Mouse (Mus musculus) retina, postnatal 1 day (tissue): ENCODE results near the gene Snx29.
"Not testable (repeated sequence)": the region's sequence is repeated elsewhere in the genome, so short reads cannot be mapped to it uniquely, and the experiment has no call there.

Experiments used
- DNase-seq: peaks from one replicate; pipeline ENCODE4 v3.0.0-alpha.2; 2012

Snx29 gene

GRCm38 (mm10) chr16:11501138-11501537 lies 178.4 kb downstream of the Snx29 start:
- no peak for DNase-seq

DNA sequence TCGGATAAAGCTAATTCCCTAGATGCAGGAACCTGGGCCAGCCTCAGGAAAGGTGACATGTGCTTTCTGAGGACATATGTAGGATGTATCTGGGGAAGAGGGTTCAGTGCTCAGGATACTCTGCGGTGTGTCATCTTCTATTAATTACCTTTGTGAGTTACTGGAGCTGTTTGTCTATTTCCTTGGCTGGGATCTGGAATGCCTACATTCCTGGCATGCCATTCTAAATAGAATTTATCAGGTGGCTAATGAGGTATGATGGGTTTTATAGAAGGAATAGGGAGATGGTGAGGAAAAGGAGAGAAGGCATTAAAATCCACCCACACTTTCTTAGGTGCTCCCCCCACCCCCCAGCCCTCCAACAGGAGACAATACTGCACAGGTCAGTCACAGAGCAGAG lies 178.9 kb downstream of the Snx29 start:
- peak; percentile 25 for DNase-seq

GRCm38 (mm10) chr16:11504666-11505491 lies 182.2 kb downstream of the Snx29 start:
- DNase-seq: no peak

DNA sequence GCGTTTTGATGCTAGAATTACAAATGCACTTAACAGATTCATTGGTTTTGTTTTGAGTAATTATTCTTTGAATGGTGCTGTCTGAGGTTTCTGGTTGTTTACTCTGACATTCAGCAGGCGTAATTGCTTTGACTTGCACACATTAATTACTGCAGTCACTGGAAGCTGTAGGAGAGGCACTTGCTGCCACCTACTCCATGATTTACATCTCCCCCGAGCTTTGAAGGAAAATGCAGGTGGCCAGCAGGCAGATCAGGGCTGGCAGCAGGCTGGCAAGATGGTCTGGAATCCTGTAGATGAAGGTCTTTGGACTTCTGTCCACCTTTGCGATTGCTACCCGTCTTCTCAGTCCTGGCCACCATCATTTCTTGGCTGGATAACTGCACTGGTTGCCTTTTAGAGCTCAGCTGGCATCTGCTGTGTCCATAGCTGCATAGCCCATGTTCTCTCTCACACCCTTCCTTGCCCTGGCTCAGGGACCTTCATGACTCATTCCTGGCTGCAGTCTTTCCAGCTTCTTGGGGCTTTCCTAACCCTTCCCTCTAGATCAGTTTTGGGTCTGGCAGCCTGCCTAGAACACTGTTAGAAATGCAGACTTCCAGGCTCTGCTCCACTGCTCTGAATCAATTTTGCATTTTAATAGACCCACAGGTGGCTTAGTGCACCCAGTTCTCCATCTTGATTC lies 182.9 kb downstream of the Snx29 start:
- no peak for DNase-seq

DNA sequence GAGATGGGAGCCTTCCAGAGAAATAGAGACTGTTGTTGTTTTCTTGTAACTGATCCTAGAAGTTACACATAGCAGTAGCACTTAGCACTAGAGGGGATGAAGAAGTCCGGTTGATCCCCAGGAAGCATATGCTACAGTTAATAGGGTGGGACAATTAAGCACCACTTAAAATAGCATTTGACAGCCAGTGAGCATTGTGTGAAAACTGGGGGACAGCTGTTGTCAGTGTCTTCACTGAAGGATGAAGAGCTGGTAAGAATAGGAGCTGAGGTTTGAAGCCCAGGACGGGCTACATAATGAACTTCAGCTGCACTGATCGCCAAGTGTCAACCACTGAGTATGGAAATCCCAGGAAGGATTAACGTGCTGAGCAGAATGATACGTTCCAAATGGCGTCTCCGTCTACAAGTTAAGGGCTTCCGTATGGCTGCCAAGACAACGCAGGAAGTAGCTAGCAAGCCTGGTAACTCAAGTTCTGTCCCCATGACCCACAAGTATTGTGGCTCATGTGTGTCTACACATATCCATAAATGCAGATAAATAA lies 184.6 kb downstream of the Snx29 start:
- DNase-seq: peak; percentile 51

- no peak for DNase-seq
Measured at GRCm38 (mm10) chr16:11508341-11508740, 185.6 kb downstream of the Snx29 start.

GRCm38 (mm10) chr16:11510416-11510815 lies 187.7 kb downstream of the Snx29 start:
- DNase-seq: no peak

- DNase-seq: no peak
Measured at GRCm38 (mm10) chr16:11510854-11511253, 188.1 kb downstream of the Snx29 start.

DNA sequence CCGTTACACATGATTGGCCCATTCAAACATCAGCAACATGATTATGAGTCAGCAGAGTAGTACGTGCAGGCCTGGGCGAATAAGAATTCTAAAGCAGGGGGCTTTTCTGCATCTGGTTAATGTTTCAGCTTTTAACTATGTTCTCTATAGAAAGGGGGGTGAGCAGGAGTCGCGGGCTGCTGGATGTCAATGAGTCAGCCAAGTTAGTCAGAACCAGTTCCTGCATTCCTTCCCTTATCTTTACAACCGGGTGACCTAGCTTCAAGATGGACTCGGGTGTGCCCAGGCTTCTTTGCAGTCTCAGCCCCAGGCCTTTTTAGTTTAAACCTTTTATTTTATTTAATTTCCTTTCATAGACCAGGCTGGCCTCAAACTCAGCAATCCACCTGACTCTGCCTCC lies 189.0 kb downstream of the Snx29 start:
- not testable (repeated sequence) for DNase-seq

DNA sequence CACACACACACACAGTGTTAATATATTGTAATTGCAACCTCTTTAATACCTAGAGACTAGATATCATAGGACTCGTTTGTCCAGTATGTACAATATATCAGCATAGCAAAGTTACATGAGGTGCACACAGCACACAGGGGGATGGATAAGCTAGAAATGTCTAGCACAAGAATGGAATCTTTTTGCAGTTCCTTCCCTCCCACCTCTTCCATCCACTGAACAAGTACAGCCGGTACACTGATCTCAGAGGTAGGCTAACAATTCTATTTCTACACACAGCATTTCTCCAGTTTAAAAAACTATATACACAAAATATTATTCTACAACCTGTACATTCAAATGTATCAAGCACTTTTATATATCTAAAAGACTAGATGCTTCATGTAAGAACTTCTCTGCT lies 194.0 kb downstream of the Snx29 start:
- DNase-seq: no peak

GRCm38 (mm10) chr16:11517385-11517784 lies 194.7 kb downstream of the Snx29 start:
- no peak for DNase-seq

- DNase-seq: no peak
Measured at GRCm38 (mm10) chr16:11518803-11519498, 196.2 kb downstream of the Snx29 start.

DNA sequence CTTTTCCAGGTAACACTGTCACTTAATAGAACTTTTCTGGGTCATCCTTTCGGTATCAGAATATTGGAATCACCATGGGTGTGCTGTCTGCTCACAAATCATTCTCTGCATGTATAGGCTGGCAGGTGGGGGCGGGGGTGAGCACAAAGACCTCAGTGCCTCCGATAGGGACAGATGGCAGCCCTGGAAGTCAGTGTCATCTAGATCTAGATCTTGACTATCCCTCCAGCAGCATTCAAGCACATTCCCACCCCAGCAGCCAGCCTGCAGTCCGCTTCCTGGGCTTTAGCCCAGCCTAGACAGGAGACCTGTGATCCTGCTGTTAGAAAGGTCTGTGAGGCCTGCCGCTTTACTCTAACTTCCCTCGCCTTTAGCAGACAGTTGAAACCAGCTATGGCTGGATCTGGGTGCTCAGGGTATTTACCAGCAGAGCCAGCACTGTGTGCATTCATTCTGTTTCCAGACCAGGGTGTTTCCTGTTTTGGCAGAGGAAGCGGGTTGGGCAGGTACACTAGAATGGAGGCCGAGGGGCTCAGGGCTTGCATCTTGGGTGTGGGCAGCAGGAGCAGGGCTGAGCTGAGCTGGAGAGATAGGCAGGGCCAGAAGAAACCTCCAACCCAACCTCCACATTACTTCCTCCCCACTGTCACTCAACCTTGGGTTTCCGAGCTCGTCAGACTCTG lies 203.5 kb downstream of the Snx29 start:
- no peak for DNase-seq

DNA sequence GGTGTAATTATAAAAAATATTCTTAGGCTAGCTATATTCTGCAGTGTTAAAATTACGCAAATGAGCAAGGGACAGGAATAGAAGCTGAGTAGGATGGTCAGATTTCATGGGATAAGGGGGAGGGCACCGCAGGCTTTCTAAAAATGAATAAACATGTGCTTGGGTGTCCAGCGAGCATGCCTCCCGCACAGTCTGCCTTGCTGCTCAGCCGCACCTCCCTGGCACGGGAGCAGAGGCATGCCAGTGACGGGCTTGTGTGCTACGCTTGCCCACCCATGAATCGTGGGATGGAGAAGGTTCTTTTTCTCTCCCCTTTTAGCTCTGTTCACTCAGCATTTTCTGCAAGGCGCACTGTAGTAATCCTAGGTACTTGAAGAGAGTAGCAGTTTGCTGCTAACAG lies 204.3 kb downstream of the Snx29 start:
- no peak for DNase-seq

GRCm38 (mm10) chr16:11530466-11531194 lies 207.9 kb downstream of the Snx29 start:
- no peak for DNase-seq

DNA sequence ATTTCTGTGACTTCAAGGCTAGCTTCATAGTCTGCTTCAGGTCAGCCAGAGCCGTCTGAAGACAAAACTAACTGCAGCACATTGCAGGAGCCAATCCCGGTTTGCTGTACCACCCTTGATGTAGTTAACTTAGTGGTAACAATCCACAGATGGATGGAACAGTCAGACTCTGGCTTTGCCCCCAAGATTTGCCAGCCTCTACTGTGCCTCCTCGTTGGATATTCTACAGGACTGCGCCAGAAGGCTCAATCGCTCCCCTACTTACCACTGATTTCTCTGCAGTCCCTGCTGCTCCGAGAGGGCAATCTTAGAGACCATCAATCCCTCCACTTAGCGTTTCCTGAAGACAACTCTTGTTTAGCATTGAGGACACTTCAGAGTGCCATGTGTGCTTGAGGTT lies 208.7 kb downstream of the Snx29 start:
- no peak for DNase-seq

GRCm38 (mm10) chr16:11532592-11532991 lies 209.9 kb downstream of the Snx29 start:
- DNase-seq: no peak

DNA sequence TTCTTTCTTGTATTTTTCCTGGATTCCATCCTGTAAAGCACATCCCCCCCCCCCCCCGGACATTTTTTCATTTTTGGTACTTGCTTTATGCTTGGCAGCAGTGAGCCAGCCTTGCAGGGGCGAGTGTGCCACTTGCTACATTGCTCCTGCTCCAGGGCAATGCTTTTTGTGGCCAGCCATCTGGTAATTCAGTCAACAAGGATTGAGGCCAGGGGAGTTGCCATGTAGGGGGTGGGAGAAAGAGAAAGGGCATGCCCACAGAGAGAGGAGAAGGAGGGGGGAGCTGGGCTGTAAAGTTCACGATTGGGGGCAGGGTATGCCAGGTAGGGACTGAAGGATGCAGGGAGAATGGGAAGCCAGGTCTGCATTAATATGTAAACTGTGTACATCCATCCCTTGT lies 210.7 kb downstream of the Snx29 start:
- DNase-seq: no peak

DNA sequence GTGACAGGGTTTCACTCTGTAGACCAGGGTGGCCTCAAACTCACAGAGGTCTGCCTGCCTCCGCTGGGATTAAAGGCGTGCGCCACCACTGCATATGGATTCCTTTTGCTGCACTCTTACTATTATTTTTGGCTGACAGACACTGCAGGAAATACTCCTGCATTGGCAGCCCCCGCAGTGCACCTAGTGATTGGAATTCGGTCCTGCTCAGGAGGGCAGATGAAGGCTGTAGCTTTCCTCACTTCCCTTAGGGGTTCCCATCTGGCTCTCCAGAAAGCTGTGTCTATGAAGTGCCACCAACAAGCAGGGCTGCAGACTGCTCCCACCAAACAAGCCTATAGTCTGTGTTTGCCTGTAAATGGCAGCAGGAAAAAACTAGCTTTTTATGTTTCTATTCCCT lies 215.0 kb downstream of the Snx29 start:
- no peak for DNase-seq

DNA sequence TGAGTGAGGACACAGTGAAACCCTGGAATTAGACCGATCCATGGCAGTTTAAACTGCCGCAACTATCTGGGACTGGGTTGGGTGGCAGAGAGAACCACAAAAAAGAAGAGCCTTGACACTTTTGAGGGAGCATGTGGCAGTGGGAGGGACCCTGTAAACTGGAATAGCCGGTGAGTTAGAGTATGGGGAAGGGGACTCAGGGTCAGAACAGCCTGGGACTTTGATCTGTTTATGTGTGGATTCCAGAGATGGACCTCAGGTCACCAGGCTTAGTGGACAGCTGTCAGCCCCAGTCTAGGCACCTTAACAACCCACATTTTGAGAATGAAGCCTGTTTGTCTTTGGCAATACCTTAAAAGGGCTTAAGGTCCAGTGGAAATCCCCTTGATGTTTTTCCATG lies 215.5 kb downstream of the Snx29 start:
- peak; percentile 41 for DNase-seq

DNA sequence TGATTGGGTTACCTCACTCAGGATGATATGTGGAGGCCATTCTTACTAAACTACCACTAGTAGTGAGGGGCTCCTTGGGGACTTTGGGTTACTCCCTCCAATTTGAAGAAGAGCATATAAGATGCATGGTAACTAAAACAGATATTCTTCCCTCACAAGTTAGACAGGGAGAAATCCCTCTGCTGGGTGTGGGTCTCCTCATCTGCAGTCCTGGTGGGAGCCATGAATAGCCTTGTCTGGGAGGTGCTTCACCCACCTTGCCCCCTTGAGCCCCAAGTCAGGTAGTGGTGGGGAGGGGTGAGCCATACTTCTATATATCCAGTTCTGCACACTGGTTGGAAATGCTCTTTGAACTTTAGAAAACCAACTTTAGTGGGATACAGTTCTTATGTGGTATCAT lies 218.3 kb downstream of the Snx29 start:
- DNase-seq: no peak

- no peak for DNase-seq
Measured at GRCm38 (mm10) chr16:11541769-11542168, 219.1 kb downstream of the Snx29 start.
